8 mouse cellular contexts compared by ENCODE assay signal in genomic region chr7:105634272-105634920, GRCm38 (mm10). TPM values are rescaled to one million over a fixed set of nuclear protein-coding genes. Genes with fewer than 3 reads are reported as not detected.
DNase-seq lines count a peak whose midpoint lies in the region; ATAC-seq and TF ChIP-seq lines count a peak whose summit lies in the region.

No protein-coding gene starts in this region.

- H3K9me3 ChIP-seq in heart, postnatal 0 days (replicated peaks; ENCODE audit: control insufficient read depth, low read length) = no peaks in the 10 kb centered on the region
- no peaks in the 10 kb centered on the region for H3K9me3 ChIP-seq in embryonic facial prominence, embryonic 15.5 days (replicated peaks)
- no peaks in the 10 kb centered on the region for H3K9me3 ChIP-seq in intestine, embryonic 14.5 days (ENCODE audit: control insufficient read depth, low read length)
- H3K9me3 ChIP-seq in midbrain, embryonic 14.5 days (ENCODE audit: control insufficient read depth, low read length) = no peaks in the 10 kb centered on the region

- H3K36me3 ChIP-seq in heart, postnatal 0 days (replicated peaks; ENCODE audit: control insufficient read depth, insufficient read depth, low read length) = peaks cover 24% of the 10 kb centered on the region
- peaks cover 36% of the 10 kb centered on the region for H3K36me3 ChIP-seq in embryonic facial prominence, embryonic 15.5 days
- peaks cover 32% of the 10 kb centered on the region for H3K36me3 ChIP-seq in intestine, embryonic 14.5 days (ENCODE audit: control insufficient read depth, insufficient read depth, low read length)
- H3K36me3 ChIP-seq in midbrain, embryonic 14.5 days (ENCODE audit: control insufficient read depth, insufficient read depth, low read length) = peaks cover 23% of the 10 kb centered on the region

- peaks cover 31% of the 10 kb centered on the region for H3K4me1 ChIP-seq in heart, postnatal 0 days (ENCODE audit: control insufficient read depth, insufficient read depth)
- peaks cover 44% of the 10 kb centered on the region for H3K4me1 ChIP-seq in embryonic facial prominence, embryonic 15.5 days
- peaks cover 15% of the 10 kb centered on the region for H3K4me1 ChIP-seq in intestine, embryonic 14.5 days (replicated peaks; ENCODE audit: control insufficient read depth, insufficient read depth, low read length)
- H3K4me1 ChIP-seq in midbrain, embryonic 14.5 days (ENCODE audit: control insufficient read depth, insufficient read depth, low read length) = peaks cover 24% of the 10 kb centered on the region

- 0 out of 2 replicates have a peak overlapping the region, but pooled peaks have one; percentile 74 for H3K9ac ChIP-seq in heart, postnatal 0 days (replicated peaks; ENCODE audit: low read depth, low read length)
- H3K9ac ChIP-seq in embryonic facial prominence, embryonic 15.5 days = no peak overlapping the region
- no peak overlapping the region for H3K9ac ChIP-seq in intestine, embryonic 14.5 days (ENCODE audit: low read length)
- H3K9ac ChIP-seq in midbrain, embryonic 14.5 days (replicated peaks; ENCODE audit: low read length) = peak overlapping the region; percentile 93; the same call in 1 of the 2 replicates

- 48% methylated on average over 9 of the region's 9 CpGs for WGBS in heart, postnatal 0 days
- 53% methylated on average over 9 of the region's 9 CpGs for WGBS in embryonic facial prominence, embryonic 15.5 days
- 52% methylated on average over 9 of the region's 9 CpGs for WGBS in intestine, embryonic 14.5 days
- 39% methylated on average over 9 of the region's 9 CpGs for WGBS in midbrain, embryonic 14.5 days

- H3K4me3 ChIP-seq in heart, postnatal 0 days (ENCODE audit: low read depth, low read length) = 0 out of 2 replicates have a peak overlapping the region, but pooled peaks have one; percentile 72
- H3K4me3 ChIP-seq in embryonic facial prominence, embryonic 15.5 days (replicated peaks) = peak overlapping the region; percentile 93; the same call in 1 of the 2 replicates
- H3K4me3 ChIP-seq in intestine, embryonic 14.5 days (ENCODE audit: low read depth, low read length) = peak overlapping the region; percentile 80; the same call in 1 of the 2 replicates
- H3K4me3 ChIP-seq in midbrain, embryonic 14.5 days (replicated peaks; ENCODE audit: low read depth, low read length) = peak overlapping the region; percentile 91; the same call in 1 of the 2 replicates

- H3K27ac ChIP-seq in heart, postnatal 0 days (ENCODE audit: low read depth) = no peak overlapping the region
- H3K27ac ChIP-seq in embryonic facial prominence, embryonic 15.5 days (replicated peaks) = peak overlapping the region; percentile 83; the same call in 1 of the 2 replicates
- H3K27ac ChIP-seq in intestine, embryonic 14.5 days (ENCODE audit: low read depth) = no peak overlapping the region
- peak overlapping the region; percentile 86 for H3K27ac ChIP-seq in midbrain, embryonic 14.5 days (replicated peaks; ENCODE audit: low read depth, low read length)

- intact Hi-C loops in heart, postnatal 25 days (cut with DNase I) = loop anchor here (5.0 kb wide), 1 partner anchor 237 kb away; no protein-coding TSS in a partner anchor

- DNase-seq in heart, postnatal 0 days (ENCODE audit: low spot score) = no peak
- DNase-seq in heart, postnatal 25 days (ENCODE audit: low spot score) = no peak
- DNase-seq in intestine, embryonic 14.5 days (ENCODE audit: low spot score) = no peak
- DNase-seq in midbrain, embryonic 14.5 days = peak; percentile 41
- no peak for DNase-seq in thymus, postnatal 14 days
- DNase-seq in cerebellum, adult 8-10 months = no peak

- no peak for TF ChIP-seq EP300 in heart, postnatal 0 days (IDR thresholded peaks at IDR 0.05; ENCODE audit: low read depth)

- no peak for TF ChIP-seq CTCF in heart, postnatal 0 days (IDR thresholded peaks at IDR 0.05; ENCODE audit: low read depth)

- no peak for ATAC-seq in heart, postnatal 0 days (ENCODE audit: insufficient read depth, low read depth)
- ATAC-seq in embryonic facial prominence, embryonic 15.5 days (ENCODE audit: insufficient number of reproducible peaks, low FRiP score, low TSS enrichment, low read depth) = no peak
- no peak for ATAC-seq in intestine, embryonic 14.5 days (replicated peaks; ENCODE audit: low FRiP score, low TSS enrichment, low read depth)
- ATAC-seq in midbrain, embryonic 14.5 days (ENCODE audit: low FRiP score, low TSS enrichment) = no peak
- no peak for ATAC-seq in inflammation-experienced regulatory T-cells, adult 6 months

- H3K4me2 ChIP-seq in heart, postnatal 0 days (ENCODE audit: low read depth, low read length) = peak overlapping the region; percentile 80
- H3K4me2 ChIP-seq in embryonic facial prominence, embryonic 15.5 days (replicated peaks) = peak overlapping the region; percentile 57
- H3K4me2 ChIP-seq in intestine, embryonic 14.5 days (ENCODE audit: low read length) = peak overlapping the region; percentile 74
- H3K4me2 ChIP-seq in midbrain, embryonic 14.5 days (ENCODE audit: low read length) = peak overlapping the region; percentile 78

- no peaks in the 10 kb centered on the region for H3K27me3 ChIP-seq in heart, postnatal 0 days (ENCODE audit: control insufficient read depth, insufficient read depth, low read length)
- H3K27me3 ChIP-seq in embryonic facial prominence, embryonic 15.5 days = no peaks in the 10 kb centered on the region
- H3K27me3 ChIP-seq in intestine, embryonic 14.5 days (replicated peaks; ENCODE audit: control insufficient read depth, insufficient read depth, low read length) = no peaks in the 10 kb centered on the region
- H3K27me3 ChIP-seq in midbrain, embryonic 14.5 days (ENCODE audit: control insufficient read depth, insufficient read depth, low read length) = no peaks in the 10 kb centered on the region

RNA-seq across cellular contexts. Expression of gene Trim3, which starts 1.0 kb away (rescaled TPM):
- 32.3 and 56.5 TPM in 2 replicates for total RNA-seq in heart, postnatal 0 days (2014; rRNA removed; ENCODE audit: low replicate concordance)
- polyA plus RNA-seq in heart, postnatal 0 days (2015; fragmentation: Nextera tagmentation; extraction: Ambion mirVana) = 18.0 and 18.1 TPM in 2 replicates
- total RNA-seq in heart, postnatal 25 days (2021) = 10 to 100 TPM; 22.8 to 24.3 TPM
- 45.2 and 48.1 TPM in 2 replicates for polyA plus RNA-seq in embryonic facial prominence, embryonic 15.5 days (2015; fragmentation: Nextera tagmentation; extraction: Ambion mirVana)
- 25.0 and 27.2 TPM in 2 replicates for polyA plus RNA-seq in intestine, embryonic 14.5 days (2014; fragmentation: Nextera tagmentation; extraction: Ambion mirVana)
- 68.5 and 69.3 TPM in 2 replicates for polyA plus RNA-seq in midbrain, embryonic 14.5 days (2014; fragmentation: Nextera tagmentation; extraction: Ambion mirVana)
- polyA plus RNA-seq in inflammation-experienced regulatory T-cells, adult 6 months (2017; shearing (Covaris generic)) = 1 to 10 TPM in 2 of 3 experiments, under 1 TPM in 1; 0.70 to 5.4 (median 3.3) TPM

RNA-seq across cellular contexts. Expression of gene Timm10b, which starts 5.5 kb away (rescaled TPM):
- total RNA-seq in heart, postnatal 0 days (2014; rRNA removed; ENCODE audit: low replicate concordance) = 54.2 and 128 TPM in 2 replicates
- 211 and 213 TPM in 2 replicates for polyA plus RNA-seq in heart, postnatal 0 days (2015; fragmentation: Nextera tagmentation; extraction: Ambion mirVana)
- 10 to 100 TPM; 80.9 to 90.1 TPM for total RNA-seq in heart, postnatal 25 days (2021)
- 204 and 209 TPM in 2 replicates for polyA plus RNA-seq in embryonic facial prominence, embryonic 15.5 days (2015; fragmentation: Nextera tagmentation; extraction: Ambion mirVana)
- 213 and 215 TPM in 2 replicates for polyA plus RNA-seq in intestine, embryonic 14.5 days (2014; fragmentation: Nextera tagmentation; extraction: Ambion mirVana)
- 122 and 165 TPM in 2 replicates for polyA plus RNA-seq in midbrain, embryonic 14.5 days (2014; fragmentation: Nextera tagmentation; extraction: Ambion mirVana)
- polyA plus RNA-seq in inflammation-experienced regulatory T-cells, adult 6 months (2017; shearing (Covaris generic)) = 100 to 1,000 TPM; 193 to 230 (median 222) TPM

RNA-seq across cellular contexts. Expression of gene Arfip2, which starts 5.8 kb away (rescaled TPM):
- total RNA-seq in heart, postnatal 0 days (2014; rRNA removed; ENCODE audit: low replicate concordance) = 53.4 and 80.4 TPM in 2 replicates
- 31.7 and 32.9 TPM in 2 replicates for polyA plus RNA-seq in heart, postnatal 0 days (2015; fragmentation: Nextera tagmentation; extraction: Ambion mirVana)
- 10 to 100 TPM; 16.4 to 17.1 TPM for total RNA-seq in heart, postnatal 25 days (2021)
- polyA plus RNA-seq in embryonic facial prominence, embryonic 15.5 days (2015; fragmentation: Nextera tagmentation; extraction: Ambion mirVana) = 96.7 and 97.7 TPM in 2 replicates
- polyA plus RNA-seq in intestine, embryonic 14.5 days (2014; fragmentation: Nextera tagmentation; extraction: Ambion mirVana) = 88.4 and 89.7 TPM in 2 replicates
- 83.8 and 102 TPM in 2 replicates for polyA plus RNA-seq in midbrain, embryonic 14.5 days (2014; fragmentation: Nextera tagmentation; extraction: Ambion mirVana)
- polyA plus RNA-seq in inflammation-experienced regulatory T-cells, adult 6 months (2017; shearing (Covaris generic)) = 10 to 100 TPM; 10.3 to 12.8 (median 12.2) TPM

RNA-seq across cellular contexts. Expression of gene Gm45799, which starts 6.0 kb away (rescaled TPM):
- 40.0 and 126 TPM in 2 replicates for total RNA-seq in heart, postnatal 0 days (2014; rRNA removed; ENCODE audit: low replicate concordance)
- 58.4 and 62.6 TPM in 2 replicates for polyA plus RNA-seq in heart, postnatal 0 days (2015; fragmentation: Nextera tagmentation; extraction: Ambion mirVana)
- 1 to 10 TPM; 3.3 to 4.0 TPM for total RNA-seq in heart, postnatal 25 days (2021)
- polyA plus RNA-seq in embryonic facial prominence, embryonic 15.5 days (2015; fragmentation: Nextera tagmentation; extraction: Ambion mirVana) = 30.0 and 33.1 TPM in 2 replicates
- polyA plus RNA-seq in intestine, embryonic 14.5 days (2014; fragmentation: Nextera tagmentation; extraction: Ambion mirVana) = 35.5 and 48.9 TPM in 2 replicates
- polyA plus RNA-seq in midbrain, embryonic 14.5 days (2014; fragmentation: Nextera tagmentation; extraction: Ambion mirVana) = 27.8 and 32.2 TPM in 2 replicates
- 10 to 100 TPM in 1 of 3 experiments, 1 to 10 TPM in 2; 4.9 to 13.7 (median 8.7) TPM for polyA plus RNA-seq in inflammation-experienced regulatory T-cells, adult 6 months (2017; shearing (Covaris generic))

RNA-seq across cellular contexts. Expression of gene Dnhd1, which starts 16.2 kb away (rescaled TPM):
- total RNA-seq in heart, postnatal 0 days (2014; rRNA removed; ENCODE audit: low replicate concordance) = 0.04 and 1.9 TPM in 2 replicates
- 0.03 and 0.36 TPM in 2 replicates for polyA plus RNA-seq in heart, postnatal 0 days (2015; fragmentation: Nextera tagmentation; extraction: Ambion mirVana)
- under 1 TPM; 0.65 to 0.73 TPM for total RNA-seq in heart, postnatal 25 days (2021)
- 1.1 and 2.8 TPM in 2 replicates for polyA plus RNA-seq in embryonic facial prominence, embryonic 15.5 days (2015; fragmentation: Nextera tagmentation; extraction: Ambion mirVana)
- polyA plus RNA-seq in intestine, embryonic 14.5 days (2014; fragmentation: Nextera tagmentation; extraction: Ambion mirVana) = 1.8 and 2.0 TPM in 2 replicates
- 1.7 and 2.3 TPM in 2 replicates for polyA plus RNA-seq in midbrain, embryonic 14.5 days (2014; fragmentation: Nextera tagmentation; extraction: Ambion mirVana)
- polyA plus RNA-seq in inflammation-experienced regulatory T-cells, adult 6 months (2017; shearing (Covaris generic)) = 1 to 10 TPM in 1 of 3 experiments, under 1 TPM in 2; 0.26 to 1.1 (median 0.46) TPM

Comparison
In these comparisons a context has a peak if more than half of its experiments do, and no peak if none do; other contexts are left out.
1. H3K27ac ChIP-seq: peak in embryonic facial prominence, embryonic 15.5 days (single experiment) and midbrain, embryonic 14.5 days (single experiment); none in heart, postnatal 0 days (single experiment) and intestine, embryonic 14.5 days (single experiment).
2. H3K9ac ChIP-seq: peak in heart, postnatal 0 days (single experiment) and midbrain, embryonic 14.5 days (single experiment); none in embryonic facial prominence, embryonic 15.5 days (single experiment) and intestine, embryonic 14.5 days (single experiment).
3. Peak in every context shown above with its lines, with median percentiles within 50 percentile points of each other: H3K4me2 ChIP-seq and H3K4me3 ChIP-seq.